Mouse (Mus musculus): ENCODE data around the gene Efcab14. TPM values are rescaled to one million over a fixed set of nuclear protein-coding genes. Genes with fewer than 3 reads are reported as not detected.

The Efcab14 gene
- 34.1 and 35.0 TPM in 2 replicates for polyA plus RNA-seq (2016; fragmentation: Nextera tagmentation; extraction: Ambion mirVana)

DNA sequence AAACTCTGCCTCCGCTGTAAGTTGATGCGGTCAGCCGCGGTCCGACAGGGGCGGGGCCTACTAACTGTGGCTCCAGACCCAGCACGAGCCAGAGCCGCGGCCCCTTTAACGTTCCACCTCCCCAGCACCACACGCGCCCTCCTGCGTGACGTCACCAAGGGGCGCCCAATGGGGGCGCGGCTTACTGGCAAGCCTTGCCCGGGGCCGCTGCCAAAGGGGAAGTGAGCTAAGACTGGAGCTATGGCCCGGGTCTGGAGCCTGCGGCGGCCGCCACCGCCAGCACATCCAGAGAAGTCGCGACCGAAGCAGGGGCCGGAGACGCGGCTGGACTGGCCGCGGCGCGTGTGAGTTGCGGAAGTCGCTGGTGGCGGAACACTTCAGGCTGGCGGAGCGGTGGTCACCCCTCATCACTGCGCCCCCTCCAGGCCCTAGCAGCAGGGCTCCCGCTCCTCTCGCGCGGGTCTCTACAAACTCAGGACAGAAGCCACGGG, at the start of gene Efcab14:
Gene Efcab14, plus strand, starts transcription at position 194 of the 491 bp plus-strand sequence.
- peaks cover 15% of the 10 kb centered on the region for H3K27me3 ChIP-seq
- peaks cover 22% of the 10 kb centered on the region for H3K36me3 ChIP-seq (replicated peaks)
- WGBS, result under 1% methylated on average over 39 of the region's 45 CpGs
- H3K27ac ChIP-seq, result peak within 1 kb of the TSS; percentile 81
- ATAC-seq (ENCODE audit: low FRiP score), result peak; percentile 100
- H3K9ac ChIP-seq, result peak within 1 kb of the TSS; percentile 85
- peaks cover 20% of the 10 kb centered on the region for H3K4me1 ChIP-seq
- H3K4me2 ChIP-seq, result peak within 1 kb of the TSS; percentile 78
- H3K4me3 ChIP-seq (replicated peaks), result peak within 1 kb of the TSS; percentile 83
- no peaks in the 10 kb centered on the region for H3K9me3 ChIP-seq

DNA sequence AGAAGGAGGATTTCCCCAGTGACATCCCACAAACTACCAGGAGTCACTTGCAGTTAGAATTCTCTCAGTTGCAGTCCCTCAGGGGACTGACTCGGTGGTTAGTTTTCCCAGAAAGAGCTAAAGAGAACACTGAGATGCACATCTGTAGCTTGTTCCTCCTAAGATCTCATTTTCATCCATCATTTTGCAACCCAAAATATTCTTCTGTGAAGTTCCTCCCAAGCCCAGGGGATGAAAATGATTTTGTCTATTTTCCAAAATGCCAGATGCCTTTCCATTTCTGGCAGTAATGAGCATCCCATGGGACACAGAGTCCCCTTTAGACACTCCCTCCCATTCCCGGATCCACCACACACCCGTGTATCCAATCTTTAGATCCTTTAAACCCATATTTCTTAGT, 36.1 kb upstream of the Efcab14 start:
- Histone ChIP-seq H3K36me3 (replicated peaks) (no peaks in the 10 kb centered on the region), H3K4me2 (no peak overlapping the region), H3K4me3 (replicated peaks) (no peak overlapping the region), H3K9ac (no peak overlapping the region), H3K9me3 (no peaks in the 10 kb centered on the region), H3K27ac (no peak overlapping the region), H3K27me3 (no peaks in the 10 kb centered on the region), H3K4me1 (no peaks in the 10 kb centered on the region)
- 71% methylated on average over 3 of the region's 3 CpGs for WGBS
- no peak for ATAC-seq (ENCODE audit: low FRiP score)

GRCm38 (mm10) chr4:115703927-115704505, 33.5 kb upstream of the Efcab14 start:
- 87% methylated on average over 2 of the region's 2 CpGs for WGBS
- no peaks in the 10 kb centered on the region for H3K27me3 ChIP-seq

DNA sequence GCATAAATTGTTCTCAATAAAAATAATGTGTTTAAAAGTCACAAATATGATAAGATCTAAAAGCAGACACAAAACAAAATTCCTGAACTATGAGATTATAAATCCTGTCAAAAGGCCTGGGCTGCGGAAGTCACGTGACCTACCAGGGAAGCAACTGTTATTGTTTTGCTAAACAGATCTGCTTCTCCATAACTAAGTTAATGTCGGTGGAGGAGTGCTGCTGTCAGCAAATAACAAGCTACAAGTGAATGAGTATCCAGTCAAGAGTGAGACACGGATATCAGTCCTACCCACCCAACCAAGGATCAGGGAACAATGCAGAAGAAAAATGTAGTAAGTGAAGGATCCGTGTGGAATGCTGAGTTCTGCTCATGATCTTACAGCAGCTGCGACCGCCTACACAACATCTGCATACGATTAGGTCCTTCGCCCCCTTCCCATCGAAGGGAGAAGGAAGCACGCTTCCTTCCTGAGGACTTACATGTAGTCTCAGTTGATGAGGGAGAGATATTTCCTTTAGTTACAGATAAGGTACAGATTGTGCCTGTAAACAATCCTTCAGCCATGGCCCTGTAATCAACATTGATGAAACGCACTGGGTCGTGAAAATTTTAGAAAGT, 28.5 kb upstream of the Efcab14 start:
- no peak for ATAC-seq (ENCODE audit: low FRiP score)

More at GRCm38 (mm10) chr4:115703927-115704505, 33.5 kb upstream of the Efcab14 start:
- Histone ChIP-seq H3K4me2 (no peak overlapping the region), H3K4me3 (replicated peaks) (no peak overlapping the region), H3K9ac (no peak overlapping the region), H3K9me3 (no peaks in the 10 kb centered on the region), H3K36me3 (replicated peaks) (no peaks in the 10 kb centered on the region), H3K27ac (no peak overlapping the region), H3K4me1 (no peaks in the 10 kb centered on the region)
- no peak for ATAC-seq (ENCODE audit: low FRiP score)

GRCm38 (mm10) chr4:115709792-115710418, 27.6 kb upstream of the Efcab14 start:
- H3K4me3 ChIP-seq (replicated peaks), result peak overlapping the region; percentile 12; the same call in 1 of the 2 replicates
- H3K27ac ChIP-seq, result no peak overlapping the region
- H3K27me3 ChIP-seq, result no peaks in the 10 kb centered on the region
- H3K36me3 ChIP-seq (replicated peaks), result no peaks in the 10 kb centered on the region
- no peak overlapping the region for H3K9ac ChIP-seq
- no peaks in the 10 kb centered on the region for H3K9me3 ChIP-seq
- 11% methylated on average over 12 of the region's 13 CpGs for WGBS
- H3K4me2 ChIP-seq, result peak overlapping the region; percentile 45
- H3K4me1 ChIP-seq, result no peaks in the 10 kb centered on the region
- peak; percentile 61 for ATAC-seq (ENCODE audit: low FRiP score)

More for the DNA sequence above, 28.5 kb upstream of the Efcab14 start:
- H3K9ac ChIP-seq, result no peak overlapping the region
- no peak overlapping the region for H3K27ac ChIP-seq
- WGBS, result 76% methylated on average over 13 of the region's 13 CpGs
- no peak overlapping the region for H3K4me3 ChIP-seq (replicated peaks)
- H3K27me3 ChIP-seq, result no peaks in the 10 kb centered on the region
- no peak overlapping the region for H3K4me2 ChIP-seq
- no peaks in the 10 kb centered on the region for H3K4me1 ChIP-seq
- H3K36me3 ChIP-seq (replicated peaks), result no peaks in the 10 kb centered on the region
- no peaks in the 10 kb centered on the region for H3K9me3 ChIP-seq

- H3K4me3 ChIP-seq (replicated peaks), result no peak overlapping the region
- no peaks in the 10 kb centered on the region for H3K36me3 ChIP-seq (replicated peaks)
- no peak for ATAC-seq (ENCODE audit: low FRiP score)
- H3K9ac ChIP-seq, result no peak overlapping the region
- peaks cover 15% of the 10 kb centered on the region for H3K27me3 ChIP-seq
- no peak overlapping the region for H3K27ac ChIP-seq
- H3K4me2 ChIP-seq, result no peak overlapping the region
- no peaks in the 10 kb centered on the region for H3K4me1 ChIP-seq
- 23% methylated on average over 5 of the region's 5 CpGs for WGBS
- no peaks in the 10 kb centered on the region for H3K9me3 ChIP-seq
These were observed 8.8 kb upstream of the Efcab14 start for GRCm38 (mm10) chr4:115728721-115729120.

- no peak overlapping the region for H3K27ac ChIP-seq
- H3K9me3 ChIP-seq, result no peaks in the 10 kb centered on the region
- WGBS, result 25% methylated on average over 7 of the region's 7 CpGs
- no peaks in the 10 kb centered on the region for H3K36me3 ChIP-seq (replicated peaks)
- no peak overlapping the region for H3K4me3 ChIP-seq (replicated peaks)
- H3K4me2 ChIP-seq, result no peak overlapping the region
- no peaks in the 10 kb centered on the region for H3K4me1 ChIP-seq
- peak; percentile 76 for ATAC-seq (ENCODE audit: low FRiP score)
- peaks cover 23% of the 10 kb centered on the region for H3K27me3 ChIP-seq
- H3K9ac ChIP-seq, result no peak overlapping the region
These were observed 5.8 kb upstream of the Efcab14 start for GRCm38 (mm10) chr4:115731588-115732222.

GRCm38 (mm10) chr4:115732223-115732818, 5.2 kb upstream of the Efcab14 start:
- no peak overlapping the region for H3K4me3 ChIP-seq (replicated peaks)
- peaks cover 3% of the 10 kb centered on the region; the same call in 1 of the 2 replicates for H3K4me1 ChIP-seq
- no peak overlapping the region for H3K4me2 ChIP-seq
- no peak overlapping the region for H3K27ac ChIP-seq
- ATAC-seq (ENCODE audit: low FRiP score), result no peak
- H3K9ac ChIP-seq, result no peak overlapping the region
- WGBS, result 66% methylated on average over 3 of the region's 3 CpGs
- no peaks in the 10 kb centered on the region for H3K9me3 ChIP-seq
- H3K36me3 ChIP-seq (replicated peaks), result no peaks in the 10 kb centered on the region
- H3K27me3 ChIP-seq, result peaks cover 23% of the 10 kb centered on the region

DNA sequence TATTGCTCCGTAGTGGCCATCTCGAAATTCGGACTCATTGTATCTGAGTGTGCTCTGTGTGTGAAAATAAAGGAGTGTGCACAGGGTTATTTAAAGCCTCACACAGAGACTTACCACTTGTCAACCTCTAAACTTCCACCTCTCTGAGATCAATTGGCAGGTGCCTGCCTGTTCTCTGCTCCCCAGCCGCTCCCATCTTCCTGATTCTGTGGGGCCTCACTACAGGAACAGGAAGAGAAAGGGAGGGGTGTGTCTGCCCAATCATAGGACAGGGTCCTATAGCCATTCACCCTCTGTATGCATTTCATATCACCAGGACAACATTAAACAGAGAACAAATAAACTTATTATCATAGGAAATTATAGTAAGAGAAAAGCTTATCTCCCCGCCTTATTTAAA, 3.8 kb upstream of the Efcab14 start:
- peaks cover 9% of the 10 kb centered on the region for H3K4me1 ChIP-seq
- ATAC-seq (ENCODE audit: low FRiP score), result no peak
- H3K9me3 ChIP-seq, result no peaks in the 10 kb centered on the region
- H3K4me3 ChIP-seq (replicated peaks), result no peak overlapping the region
- WGBS, result 77% methylated on average over 5 of the region's 5 CpGs
- no peaks in the 10 kb centered on the region for H3K36me3 ChIP-seq (replicated peaks)
- H3K27ac ChIP-seq, result no peak overlapping the region
- peaks cover 23% of the 10 kb centered on the region for H3K27me3 ChIP-seq
- no peak overlapping the region for H3K9ac ChIP-seq
- no peak overlapping the region for H3K4me2 ChIP-seq

DNA sequence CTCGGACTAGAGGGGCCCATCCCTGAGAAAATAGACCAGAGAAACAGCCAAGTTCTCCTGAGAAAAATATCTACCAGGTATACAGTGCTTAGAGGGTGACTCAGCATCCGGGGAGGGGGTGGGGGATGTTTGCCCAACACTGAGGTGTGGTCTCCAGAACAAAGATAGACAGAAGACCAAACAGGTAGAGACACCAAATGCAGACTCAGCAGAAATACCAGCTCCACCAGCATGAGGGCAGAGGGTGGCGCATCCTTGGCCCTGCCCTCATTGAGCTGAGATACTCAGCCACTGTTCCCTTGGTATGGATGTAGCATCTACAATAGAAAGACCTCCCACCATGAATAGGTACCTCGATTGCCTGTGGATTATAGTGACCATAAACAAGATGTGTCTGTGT, 2.7 kb upstream of the Efcab14 start:
- ATAC-seq (ENCODE audit: low FRiP score), result no peak
- Histone ChIP-seq H3K27ac (no peak overlapping the region), H3K4me3 (replicated peaks) (no peak overlapping the region), H3K27me3 (peaks cover 23% of the 10 kb centered on the region), H3K9ac (no peak overlapping the region), H3K36me3 (replicated peaks) (no peaks in the 10 kb centered on the region), H3K4me2 (no peak overlapping the region), H3K4me1 (peaks cover 20% of the 10 kb centered on the region), H3K9me3 (no peaks in the 10 kb centered on the region)
- WGBS, result 70% methylated on average over 4 of the region's 4 CpGs

DNA sequence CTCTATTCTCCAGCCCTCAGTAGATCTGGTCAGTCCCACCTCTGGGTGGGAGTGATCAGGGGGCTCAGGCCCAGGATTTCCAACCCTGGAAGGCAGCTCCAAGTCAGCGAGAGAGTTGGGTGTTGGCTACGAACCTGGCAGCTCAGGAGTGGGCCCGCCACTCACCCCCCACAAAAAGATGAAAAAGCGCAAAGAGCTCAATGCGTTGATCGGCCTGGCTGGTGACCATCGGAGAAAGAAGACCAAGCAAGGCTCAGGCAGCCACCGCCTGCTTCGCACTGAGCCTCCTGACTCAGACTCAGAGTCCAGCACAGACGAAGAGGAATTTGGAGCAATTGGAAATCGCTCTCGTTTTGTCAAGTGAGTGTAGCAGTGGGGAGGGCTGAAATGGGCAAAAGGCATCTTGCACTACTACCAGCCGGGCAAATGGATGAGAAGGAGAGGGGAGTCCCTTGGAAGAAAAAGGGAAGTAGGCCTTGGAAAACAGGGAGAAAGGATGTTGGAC, 989 bp downstream of the Efcab14 start:
- peak overlapping the region; percentile 83 for H3K4me3 ChIP-seq (replicated peaks)
- H3K9ac ChIP-seq, result peak overlapping the region; percentile 85
- no peak for ATAC-seq (ENCODE audit: low FRiP score)
- 53% methylated on average over 13 of the region's 13 CpGs for WGBS
- peak overlapping the region; percentile 78 for H3K4me2 ChIP-seq
- H3K9me3 ChIP-seq, result no peaks in the 10 kb centered on the region
- H3K27ac ChIP-seq, result no peak overlapping the region
- H3K27me3 ChIP-seq, result peaks cover 13% of the 10 kb centered on the region; the same call in 1 of the 2 replicates
- peaks cover 20% of the 10 kb centered on the region for H3K4me1 ChIP-seq
- H3K36me3 ChIP-seq (replicated peaks), result peaks cover 28% of the 10 kb centered on the region

GRCm38 (mm10) chr4:115742658-115743057, 5.1 kb downstream of the Efcab14 start:
- Histone ChIP-seq H3K9me3 (no peaks in the 10 kb centered on the region), H3K4me3 (replicated peaks) (no peak overlapping the region), H3K36me3 (replicated peaks) (peaks cover 36% of the 10 kb centered on the region), H3K27me3 (no peaks in the 10 kb centered on the region), H3K4me2 (no peak overlapping the region), H3K9ac (no peak overlapping the region), H3K27ac (no peak overlapping the region), H3K4me1 (peaks cover 17% of the 10 kb centered on the region)
- no peak for ATAC-seq (ENCODE audit: low FRiP score)

Measured in forebrain, embryonic 12.5 days (tissue).